Mouse (Mus musculus) layer of hippocampus, postnatal 14 days (tissue): Measurements from ENCODE around the gene Gm10057. TPM values are rescaled to one million over a fixed set of nuclear protein-coding genes. Genes with fewer than 3 reads are reported as not detected.
"Not testable (repeated sequence)": the region's sequence is repeated elsewhere in the genome, so short reads cannot be mapped to it uniquely, and the experiment has no call there.

Experiments used
- DNase-seq, 2 experiments: peaks; one replicate each; pipeline ENCODE4 v3.0.0; 2021 to 2022; ENCODE audit warnings: low spot score in 2 of 2, mixed read lengths in 1 of 2
- long read RNA-seq, 2 experiments: library from polyadenylated mRNA; stranded (forward); transcript quantifications; one replicate each; pipeline ENCODE4 v2.0.0; 2021
- total RNA-seq, 2 experiments: library from RNA; stranded (reverse); gene quantifications; 2 replicates each; pipeline ENCODE4 v1.2.3; 2021

Gene Gm10057
- not detected for total RNA-seq
- long read RNA-seq, experiment 1 = 0 reads
- long read RNA-seq, experiment 2 = 0 reads

- not testable (repeated sequence) for DNase-seq
Measured at GRCm38 (mm10) chrX:154054939-154055338, at the start of gene Gm10057. Gene Gm10057, minus strand, starts transcription at chrX:154055039.

DNA sequence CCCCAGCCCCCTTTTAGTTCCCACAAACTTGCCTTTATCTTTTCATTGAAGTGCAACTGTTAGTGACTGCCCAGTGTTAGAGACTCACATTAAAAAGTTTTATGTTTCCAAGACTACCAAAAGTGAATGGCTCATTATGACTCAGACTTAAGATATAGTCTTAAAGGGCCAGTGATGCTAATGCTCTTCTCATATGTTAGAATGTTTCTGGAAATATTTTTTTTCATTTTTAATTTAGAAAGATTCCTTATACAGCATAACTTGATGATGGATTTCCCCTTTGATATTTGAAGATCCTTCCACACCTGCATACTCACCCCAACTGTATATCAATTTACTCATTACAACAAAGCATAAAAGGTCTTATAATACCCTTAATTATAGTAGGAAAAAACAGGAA lies 21.1 kb downstream of the Gm10057 start, which contains the start of gene 4921511M17Rik:
Gene 4921511M17Rik (minus strand): TSS at position 101 of the 400 bp plus-strand sequence.
- DNase-seq = not testable (repeated sequence)

DNA sequence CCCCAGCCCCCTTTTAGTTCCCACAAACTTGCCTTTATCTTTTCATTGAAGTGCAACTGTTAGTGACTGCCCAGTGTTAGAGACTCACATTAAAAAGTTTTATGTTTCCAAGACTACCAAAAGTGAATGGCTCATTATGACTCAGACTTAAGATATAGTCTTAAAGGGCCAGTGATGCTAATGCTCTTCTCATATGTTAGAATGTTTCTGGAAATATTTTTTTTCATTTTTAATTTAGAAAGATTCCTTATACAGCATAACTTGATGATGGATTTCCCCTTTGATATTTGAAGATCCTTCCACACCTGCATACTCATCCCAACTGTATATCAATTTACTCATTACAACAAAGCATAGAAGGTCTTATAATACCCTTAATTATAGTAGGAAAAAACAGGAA lies 42.3 kb downstream of the Gm10057 start, which contains the start of gene Samt1:
Gene Samt1 (minus strand): TSS at position 101 of the 400 bp plus-strand sequence.
- DNase-seq = not testable (repeated sequence)

Other genes with a start within 250 kb of the Gm10057 start
- gene Spin2c, start 222.8 kb downstream of the Gm10057 start, total RNA-seq = 1 to 10 TPM; 5.7 to 9.3 TPM
- not detected for gene Samt1, start 42.4 kb downstream of the Gm10057 start, total RNA-seq
- gene 4921511M17Rik, start 21.2 kb downstream of the Gm10057 start, total RNA-seq = not detected
- not detected for gene Gm15140, start 65.6 kb upstream of the Gm10057 start, total RNA-seq